Mouse (Mus musculus) kidney, postnatal 25 days (tissue): Measurements from ENCODE around the gene Atp1b4.
"Not testable (repeated sequence)": the region's sequence is repeated elsewhere in the genome, so short reads cannot be mapped to it uniquely, and the experiment has no call there.

Experiments
- DNase-seq, 2 experiments: peaks; one replicate each; pipeline ENCODE4 v3.0.0; 2021; ENCODE audit warnings: mixed read lengths in 2 of 2

Atp1b4 gene

DNA sequence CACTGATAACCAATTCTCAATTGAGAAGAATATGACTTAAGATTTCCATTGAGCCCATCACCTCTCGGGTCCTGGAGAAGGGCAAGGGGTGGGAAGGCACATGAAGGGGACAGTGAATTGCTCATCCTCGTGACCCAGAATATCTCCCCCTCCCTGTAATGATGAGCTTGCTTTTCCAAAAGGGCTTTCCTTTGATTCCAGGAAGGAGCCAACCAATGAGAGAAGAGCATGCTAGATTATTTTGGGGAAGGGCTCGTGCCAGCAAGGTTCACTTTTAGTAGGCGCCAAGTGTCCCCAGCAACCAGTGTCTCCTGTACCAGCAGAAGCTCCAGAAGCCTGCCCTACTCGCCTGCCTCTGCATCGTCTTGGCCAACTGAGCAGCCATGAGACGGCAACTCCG lies at the start of gene Atp1b4:
TSS of gene Atp1b4 (plus strand) at position 301 of the 400 bp plus-strand sequence.
- DNase-seq: no peak

DNA sequence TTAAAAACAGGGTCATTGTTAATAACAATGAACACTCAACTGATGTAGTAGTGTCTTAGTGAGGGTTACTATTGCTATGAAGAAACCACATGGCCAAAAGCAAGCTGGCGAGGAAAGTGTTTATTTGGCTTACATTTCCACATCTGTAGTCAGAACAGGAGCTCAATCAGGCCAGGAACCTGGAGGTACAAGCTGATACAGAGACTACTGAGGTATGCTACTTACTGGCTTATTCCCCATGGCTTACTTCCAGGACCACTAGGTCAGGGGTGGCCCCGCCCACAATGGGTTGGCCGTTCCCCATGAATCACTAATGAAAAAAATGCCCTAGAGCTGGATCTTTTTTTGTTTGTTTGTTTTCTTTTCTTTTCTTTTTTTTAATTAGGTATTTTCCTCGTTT lies 7.4 kb upstream of the Atp1b4 start:
- DNase-seq: no peak

DNA sequence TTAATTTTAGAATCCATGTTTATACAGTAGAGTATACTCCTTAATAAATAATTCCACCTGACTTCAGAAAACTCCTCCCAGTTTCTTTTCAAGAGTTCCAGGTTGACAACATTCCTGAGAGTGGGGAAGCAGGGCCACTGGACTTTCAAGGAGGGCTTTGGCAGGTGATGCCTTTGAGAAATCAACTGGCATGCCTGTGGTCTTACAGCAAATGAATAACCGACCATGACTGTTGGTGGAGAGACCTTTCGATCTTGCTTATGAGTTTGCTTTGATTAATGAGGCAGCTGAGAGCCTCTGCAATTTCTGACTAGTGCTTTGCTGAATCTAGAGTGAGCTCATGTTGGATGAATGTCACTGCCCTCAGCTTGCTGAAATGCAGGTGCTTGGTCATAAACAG lies 4.9 kb upstream of the Atp1b4 start:
- DNase-seq: no peak

DNA sequence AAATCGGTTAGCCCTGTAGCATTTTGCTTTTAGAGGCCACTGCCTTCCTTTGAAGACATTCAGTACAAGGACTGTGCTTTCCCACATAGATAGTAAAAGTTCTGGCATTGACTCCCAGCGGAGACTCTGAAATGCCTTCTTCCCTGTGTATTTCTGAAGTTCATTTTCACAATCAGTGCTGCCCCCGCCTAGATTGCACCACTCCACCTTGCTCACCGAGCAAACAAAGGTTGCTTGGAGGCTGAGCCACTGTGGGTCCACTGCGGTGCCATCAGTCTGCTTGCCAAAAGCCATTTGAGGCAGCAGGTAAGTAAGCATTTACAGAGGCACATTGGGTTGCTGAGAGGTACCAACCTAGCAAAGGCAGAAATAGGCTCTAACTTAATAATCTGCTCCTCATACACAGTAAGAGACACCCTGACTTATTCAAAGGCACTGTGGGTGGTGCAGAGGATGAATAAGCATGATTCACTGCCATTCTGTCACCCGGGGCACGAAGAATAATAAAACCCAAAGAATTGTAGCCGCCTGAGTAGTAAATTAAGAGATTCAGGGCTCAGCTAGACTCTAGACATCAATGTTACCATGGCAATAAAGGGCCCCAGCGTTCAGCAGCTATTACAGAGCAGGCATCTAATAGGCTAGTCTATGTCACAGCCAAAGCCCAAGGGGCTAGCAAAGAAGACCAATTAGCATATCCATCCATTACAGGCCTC lies 2.9 kb upstream of the Atp1b4 start:
- no peak for DNase-seq

DNA sequence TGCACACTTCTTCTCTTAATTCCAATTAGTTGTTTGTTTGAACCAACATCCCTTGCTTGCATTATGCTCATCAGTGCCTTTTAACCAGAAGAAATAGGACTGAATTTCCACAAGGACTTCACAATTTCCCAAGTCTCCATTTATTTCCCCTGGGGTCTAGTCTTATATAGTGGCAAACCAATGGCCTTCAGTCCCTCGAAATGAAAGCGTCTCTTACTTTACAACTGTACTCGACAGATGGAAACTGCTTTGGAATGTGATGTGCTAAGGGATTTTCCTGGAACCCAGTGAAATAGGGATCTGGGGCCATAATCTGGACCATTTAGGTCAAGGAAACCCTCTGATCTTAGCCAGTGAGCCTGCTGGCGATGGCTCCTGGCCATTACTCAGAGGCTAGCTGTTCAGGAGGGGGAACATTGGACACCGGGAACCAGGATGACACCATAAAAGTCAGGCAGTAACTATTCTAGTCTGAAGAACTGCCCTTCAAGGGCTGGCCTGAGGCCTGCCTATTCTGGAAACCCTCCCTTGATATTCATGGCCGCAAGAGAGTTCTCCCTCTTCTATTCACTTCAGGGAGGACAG lies 2.3 kb upstream of the Atp1b4 start:
- DNase-seq: no peak

DNA sequence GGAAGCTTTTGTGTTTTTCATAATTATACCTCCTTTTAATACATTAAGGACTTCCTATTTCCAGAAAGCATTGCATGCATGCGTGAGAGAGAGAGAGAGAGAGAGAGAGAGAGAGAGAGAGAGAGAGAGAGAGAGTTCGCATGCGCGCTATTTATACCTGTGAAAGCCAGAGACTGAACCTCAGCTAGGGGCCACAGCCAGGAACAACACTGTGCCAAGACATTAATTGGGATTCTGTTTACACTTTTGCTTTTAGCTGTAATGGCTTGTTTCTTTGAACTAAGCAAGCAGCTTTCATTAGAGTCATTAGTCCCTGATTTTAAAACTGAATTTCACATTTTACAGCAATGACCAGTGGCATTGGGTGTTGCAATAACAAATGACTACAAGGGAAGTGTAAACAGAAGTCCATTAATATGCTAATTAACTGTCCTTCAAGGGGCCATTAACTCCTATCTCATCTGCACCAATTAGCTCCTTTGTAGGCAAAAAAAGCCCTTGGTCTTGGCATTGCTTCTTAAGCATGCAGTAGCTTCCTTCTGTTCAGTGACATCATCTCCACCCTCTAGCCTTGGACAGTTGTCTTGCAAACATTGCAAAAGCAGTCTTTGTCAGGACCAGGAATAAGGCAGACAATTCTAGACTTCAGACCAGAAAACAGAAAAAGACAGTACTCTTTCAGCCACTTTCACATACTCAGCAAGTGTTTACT lies 14.9 kb downstream of the Atp1b4 start:
- no peak for DNase-seq

DNA sequence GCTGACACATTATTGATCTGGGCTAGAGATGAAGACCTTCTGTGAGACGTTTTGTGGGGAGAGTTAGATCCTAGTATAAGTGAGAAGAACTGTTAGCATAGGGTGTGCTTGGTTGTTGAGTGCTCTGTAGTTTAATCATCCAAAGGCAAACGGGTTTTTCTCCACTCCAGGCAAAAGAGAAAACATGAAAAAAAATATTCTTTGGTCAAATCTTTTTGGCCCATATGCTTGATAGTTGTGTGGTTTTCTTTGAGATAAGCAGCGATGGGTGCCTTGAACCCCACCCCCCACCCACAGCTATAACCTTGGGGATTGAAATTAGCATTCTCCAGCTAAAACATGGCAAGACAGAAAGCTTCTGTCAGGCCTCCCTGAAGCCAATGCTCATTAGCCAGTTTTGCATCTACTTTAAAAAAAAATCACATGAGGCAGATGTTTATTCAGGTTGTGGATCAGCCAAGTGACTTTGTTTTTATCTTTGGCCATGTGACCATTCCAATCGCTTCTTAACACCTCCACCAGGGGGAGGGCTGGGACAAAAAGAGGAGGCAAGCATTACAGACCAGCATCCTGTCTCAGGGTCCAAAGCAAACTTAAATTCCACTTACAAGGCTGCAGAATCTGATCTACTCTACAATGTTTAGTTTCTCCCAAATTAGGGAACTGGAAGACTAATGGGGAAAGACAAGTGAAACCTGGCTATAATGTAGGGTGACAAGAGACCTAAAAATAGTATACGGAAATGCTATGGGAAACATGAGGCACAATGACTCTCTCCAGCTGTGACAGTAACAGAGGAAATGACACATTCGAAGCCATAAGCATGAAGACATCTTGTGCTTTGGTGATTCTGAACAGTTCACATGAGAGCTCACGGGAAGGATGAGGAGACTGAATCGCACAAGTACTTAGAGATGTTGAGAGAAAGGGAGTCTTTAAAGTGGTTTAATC lies 18.6 kb downstream of the Atp1b4 start:
- DNase-seq: peak; percentile 65 to 69

DNA sequence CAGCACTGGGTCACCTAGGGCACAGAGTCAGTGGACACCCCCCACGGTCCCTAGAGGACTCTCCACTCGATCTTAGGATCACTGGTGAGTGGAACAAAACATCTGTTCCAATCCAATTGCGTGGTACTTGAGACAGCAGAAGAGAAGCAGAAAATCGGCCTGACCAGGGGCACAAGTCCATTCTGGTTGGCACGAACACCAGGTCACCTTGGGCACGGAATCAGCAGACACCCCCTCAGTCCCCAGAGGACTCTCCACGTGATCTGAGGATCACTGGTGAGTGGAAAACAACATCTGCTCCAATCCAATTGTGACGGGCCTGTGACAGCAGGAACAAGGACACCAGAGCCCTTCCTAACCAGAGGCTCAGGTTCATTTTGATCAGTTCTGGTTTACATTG lies 46.0 kb downstream of the Atp1b4 start:
- peak; percentile 27 to 69 for DNase-seq

DNA sequence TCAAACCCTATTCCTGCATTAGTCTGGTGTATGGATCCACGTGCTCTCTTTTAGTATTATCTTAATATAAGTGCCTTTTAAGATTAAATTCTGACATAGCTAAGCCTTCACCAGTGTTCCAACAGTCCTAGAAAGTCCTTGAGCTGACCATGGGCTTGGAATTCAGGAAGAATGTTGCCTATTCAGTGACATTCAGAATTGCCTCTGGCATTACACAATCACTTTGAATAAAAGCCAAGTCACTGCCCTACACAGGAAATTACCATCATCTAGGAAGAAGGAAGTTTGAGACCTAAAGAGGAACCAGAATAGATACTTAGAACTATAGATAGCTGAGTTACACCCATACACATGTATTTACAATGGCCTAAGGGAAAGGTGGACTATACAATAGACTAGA lies 48.6 kb downstream of the Atp1b4 start:
- not testable (repeated sequence) for DNase-seq

DNA sequence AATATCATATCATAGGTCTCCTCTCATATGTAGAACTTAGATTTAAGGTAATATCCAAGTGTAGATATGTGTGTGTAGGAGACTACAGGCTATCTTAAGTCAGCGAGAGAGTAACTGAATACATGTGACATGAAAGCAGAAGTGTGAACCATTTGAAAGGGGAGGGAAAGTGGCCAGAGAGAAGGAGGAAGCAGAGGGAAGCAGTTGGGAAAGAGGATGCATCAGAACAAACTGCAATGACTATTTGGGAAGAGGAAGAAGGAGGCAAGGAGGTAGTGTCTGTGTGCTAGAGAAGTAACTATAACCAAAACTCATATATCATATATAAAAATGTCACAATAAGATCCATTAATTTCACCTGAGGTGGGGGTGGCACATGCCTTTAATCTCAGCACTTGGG lies 57.2 kb downstream of the Atp1b4 start:
- DNase-seq: not testable (repeated sequence)
